Mouse (Mus musculus): ENCODE measurements around the gene Rere.

Gene Rere

GRCm38 (mm10) chr4:150624214-150624823 lies 342.9 kb downstream of the Rere start:
- TF ChIP-seq GATA4 (IDR thresholded peaks at IDR 0.05; ENCODE audit: insufficient replicate concordance, low read length), result no peak

GRCm38 (mm10) chr4:150624933-150625332 lies 343.5 kb downstream of the Rere start:
- TF ChIP-seq GATA4 (IDR thresholded peaks at IDR 0.05; ENCODE audit: insufficient replicate concordance, low read length), result no peak

- TF ChIP-seq GATA4 (IDR thresholded peaks at IDR 0.05; ENCODE audit: insufficient replicate concordance, low read length), result no peak
Measured at GRCm38 (mm10) chr4:150625425-150625824, 344.0 kb downstream of the Rere start.

- no peak for TF ChIP-seq GATA4 (IDR thresholded peaks at IDR 0.05; ENCODE audit: insufficient replicate concordance, low read length)
Measured at GRCm38 (mm10) chr4:150625951-150626732, 344.7 kb downstream of the Rere start.

GRCm38 (mm10) chr4:150629266-150629665 lies 347.8 kb downstream of the Rere start:
- no peak for TF ChIP-seq GATA4 (IDR thresholded peaks at IDR 0.05; ENCODE audit: insufficient replicate concordance, low read length)

GRCm38 (mm10) chr4:150635568-150635967 lies 354.1 kb downstream of the Rere start:
- no peak for TF ChIP-seq GATA4 (IDR thresholded peaks at IDR 0.05; ENCODE audit: insufficient replicate concordance, low read length)

- no peak for TF ChIP-seq GATA4 (IDR thresholded peaks at IDR 0.05; ENCODE audit: insufficient replicate concordance, low read length)
Measured at GRCm38 (mm10) chr4:150636635-150637034, 355.2 kb downstream of the Rere start.

- TF ChIP-seq GATA4 (IDR thresholded peaks at IDR 0.05; ENCODE audit: insufficient replicate concordance, low read length), result no peak
Measured at GRCm38 (mm10) chr4:150644299-150644698, 362.9 kb downstream of the Rere start.

GRCm38 (mm10) chr4:150649327-150649726 lies 367.9 kb downstream of the Rere start:
- TF ChIP-seq GATA4 (IDR thresholded peaks at IDR 0.05; ENCODE audit: insufficient replicate concordance, low read length), result no peak

GRCm38 (mm10) chr4:150651390-150652277 lies 370.2 kb downstream of the Rere start, which contains the start of gene Slc45a1:
TSS of gene Slc45a1 (minus strand) at chr4:150652174.
- no peak for TF ChIP-seq GATA4 (IDR thresholded peaks at IDR 0.05; ENCODE audit: insufficient replicate concordance, low read length)

GRCm38 (mm10) chr4:150653072-150653599 lies 371.7 kb downstream of the Rere start:
- no peak for TF ChIP-seq GATA4 (IDR thresholded peaks at IDR 0.05; ENCODE audit: insufficient replicate concordance, low read length)

- TF ChIP-seq GATA4 (IDR thresholded peaks at IDR 0.05; ENCODE audit: insufficient replicate concordance, low read length), result no peak
Measured at GRCm38 (mm10) chr4:150655989-150656388, 374.5 kb downstream of the Rere start.

GRCm38 (mm10) chr4:150656504-150656903 lies 375.1 kb downstream of the Rere start:
- TF ChIP-seq GATA4 (IDR thresholded peaks at IDR 0.05; ENCODE audit: insufficient replicate concordance, low read length), result no peak

- no peak for TF ChIP-seq GATA4 (IDR thresholded peaks at IDR 0.05; ENCODE audit: insufficient replicate concordance, low read length)
Measured at GRCm38 (mm10) chr4:150659926-150660610, 378.6 kb downstream of the Rere start.

GRCm38 (mm10) chr4:150661886-150662285 lies 380.4 kb downstream of the Rere start:
- TF ChIP-seq GATA4 (IDR thresholded peaks at IDR 0.05; ENCODE audit: insufficient replicate concordance, low read length), result no peak

Data from liver, adult (tissue).